Mouse (Mus musculus): ENCODE data around the gene Gal3st2c. TPM values are rescaled to one million over a fixed set of nuclear protein-coding genes. Genes with fewer than 3 reads are reported as not detected.
"Not testable (repeated sequence)": the region's sequence is repeated elsewhere in the genome, so short reads cannot be mapped to it uniquely, and the experiment has no call there.

Gal3st2c gene
- total RNA-seq, 2 experiments from 2014 or later = 0.05 TPM

- DNase-seq (ENCODE audit: low spot score in 2 of 2) = no peak
Measured at GRCm38 (mm10) chr1:94045559-94045958, 55.2 kb downstream of the Gal3st2c start.

- DNase-seq (ENCODE audit: low spot score in 2 of 2) = no peak
Measured at GRCm38 (mm10) chr1:94046544-94046943, 56.2 kb downstream of the Gal3st2c start.

DNA sequence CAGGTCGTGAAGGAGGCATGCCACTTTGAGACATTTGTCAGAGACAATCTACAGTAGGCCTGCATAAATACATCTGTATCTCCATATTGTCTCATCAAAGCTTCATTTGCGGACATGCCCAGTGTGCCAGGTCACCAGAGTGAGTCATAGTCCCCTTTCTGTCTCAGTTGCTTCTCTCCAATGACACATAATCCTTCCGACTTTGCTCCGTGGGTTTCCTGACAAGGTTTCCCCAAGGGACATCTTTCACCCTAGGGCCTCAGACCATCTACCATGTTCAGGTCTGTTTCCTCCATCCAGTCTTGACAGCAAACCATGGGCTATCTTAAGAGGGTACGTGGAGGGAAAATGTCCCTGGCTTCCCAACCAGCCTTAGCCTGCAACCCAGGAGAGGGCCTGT, 60.8 kb downstream of the Gal3st2c start:
- DNase-seq (ENCODE audit: low spot score in 2 of 2) = no peak

DNA sequence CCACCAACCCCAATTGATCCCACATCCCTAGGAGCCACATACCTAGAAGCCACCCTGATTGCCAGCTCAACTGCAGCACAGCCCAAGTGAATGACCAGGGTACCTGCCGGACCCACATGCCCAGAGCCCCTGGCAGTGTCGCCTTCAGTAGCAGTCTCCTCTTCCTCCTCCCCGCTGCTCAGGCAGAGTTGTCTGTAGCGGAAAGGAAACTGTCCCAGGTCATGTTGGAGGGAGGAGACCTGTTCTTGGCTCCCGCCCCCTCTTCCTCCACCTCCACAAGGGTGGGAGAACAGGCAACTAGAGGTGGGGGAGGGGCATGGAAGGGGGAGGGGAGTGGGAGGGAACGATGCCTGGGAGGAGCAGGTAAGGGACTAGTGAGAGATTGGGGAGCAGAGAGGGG, 62.1 kb downstream of the Gal3st2c start, which contains the start of gene Pdcd1:
Gene Pdcd1 (minus strand): TSS at position 181 of the 400 bp plus-strand sequence.
- DNase-seq (ENCODE audit: low spot score in 2 of 2) = no peak

DNA sequence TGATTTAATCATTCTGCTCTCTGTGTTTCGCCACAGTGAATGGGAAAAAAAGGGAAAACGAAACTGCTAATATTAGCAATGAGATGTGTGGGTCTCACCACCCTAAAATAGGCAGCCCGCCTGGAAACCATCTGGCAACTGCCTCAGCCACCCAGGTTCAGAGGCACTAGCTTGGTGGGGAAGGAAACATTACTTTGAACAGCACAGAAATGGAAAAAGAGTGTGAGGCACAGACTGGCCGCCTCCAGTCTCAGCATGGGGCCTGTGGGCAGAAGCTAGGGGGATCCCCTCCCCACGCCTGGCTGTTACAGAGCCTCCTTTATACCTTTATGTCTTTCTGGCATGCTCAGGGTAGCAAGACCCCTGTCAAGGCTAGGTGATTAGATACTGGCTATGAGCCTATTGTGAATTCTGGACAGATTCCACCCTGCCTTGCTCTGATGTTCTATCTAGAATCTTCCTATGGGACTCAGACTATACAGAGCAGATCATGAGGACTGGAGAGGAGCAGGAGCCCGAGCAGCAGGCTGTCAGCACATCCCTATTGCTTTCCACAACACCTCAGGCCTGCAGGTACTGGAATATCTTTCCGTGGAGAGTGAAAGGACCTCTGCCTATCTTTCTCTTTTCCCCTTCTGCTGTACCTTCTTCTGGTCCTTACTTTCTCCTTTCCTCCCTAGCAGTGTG, 63.4 kb downstream of the Gal3st2c start:
- peak; percentile 57 to 79 for DNase-seq (ENCODE audit: low spot score in 2 of 2)

DNA sequence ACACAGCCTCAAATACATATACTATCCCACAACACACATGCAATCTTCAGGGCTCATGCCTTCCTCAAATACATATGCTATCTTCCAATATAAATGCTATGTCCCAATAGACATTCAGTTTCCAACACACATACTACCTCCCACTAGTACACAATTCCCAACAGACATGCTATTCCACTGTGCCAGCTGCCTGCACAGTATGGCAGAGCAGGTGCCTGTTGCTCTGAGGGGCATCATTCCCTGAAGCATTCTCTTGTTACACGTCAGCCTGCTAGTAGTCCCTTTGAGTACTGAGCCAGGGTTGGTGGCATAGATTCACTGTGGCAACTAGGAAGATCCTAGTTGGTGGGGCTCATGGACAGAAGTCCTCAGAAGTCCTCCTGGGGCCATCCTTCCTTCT, 64.2 kb downstream of the Gal3st2c start:
- peak in 1 of 2 experiments; percentile 46 for DNase-seq (ENCODE audit: low spot score in 2 of 2)

DNA sequence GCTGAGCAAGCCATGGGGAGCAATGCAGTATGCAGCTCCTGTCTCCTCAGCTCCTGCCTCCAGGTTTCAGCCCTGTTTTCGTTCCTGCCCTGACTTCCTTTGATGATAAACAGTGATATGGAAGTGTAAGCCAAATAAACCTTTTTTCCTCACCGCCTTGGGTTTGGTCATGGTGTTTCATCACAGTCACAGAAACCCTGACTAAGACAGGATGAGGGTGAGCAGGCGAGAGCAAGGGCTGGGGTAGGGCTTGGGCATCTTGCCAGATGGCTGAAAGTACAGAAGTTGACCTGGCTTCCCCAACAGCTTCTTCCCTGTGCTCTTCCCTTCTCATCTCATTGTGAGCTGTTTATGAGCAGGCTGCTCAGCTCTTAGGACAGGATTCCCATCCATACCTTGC, 65.7 kb downstream of the Gal3st2c start:
- DNase-seq (ENCODE audit: low spot score in 2 of 2) = no peak

DNA sequence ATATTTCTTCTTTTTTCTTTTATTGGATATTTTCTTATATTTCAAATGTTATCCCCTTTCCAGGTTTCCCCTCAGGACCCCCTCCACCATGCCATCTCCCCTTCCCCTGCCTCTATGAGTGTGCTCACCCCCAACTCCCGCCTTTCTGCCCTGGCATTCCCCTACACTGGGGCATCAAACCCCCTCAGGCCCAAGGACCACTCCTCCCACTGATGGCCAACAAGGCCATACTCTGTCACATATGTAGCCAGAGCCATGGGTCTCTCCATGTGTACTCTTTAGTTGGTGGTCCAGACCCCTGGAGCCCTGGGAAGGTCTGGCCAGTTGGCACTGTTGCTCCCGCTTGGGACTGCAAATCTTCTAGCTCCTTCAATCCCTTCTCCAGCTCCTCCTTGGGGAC, 67.1 kb downstream of the Gal3st2c start:
- no peak for DNase-seq (ENCODE audit: low spot score in 2 of 2)

- DNase-seq (ENCODE audit: low spot score in 2 of 2) = not testable (repeated sequence)
Measured at GRCm38 (mm10) chr1:94058281-94058680, 68.0 kb downstream of the Gal3st2c start.

Other genes starting within 250 kb of the Gal3st2c start
- 10 to 100 TPM; 68.8 to 72.9 TPM for gene Atg4b, start 239.0 kb upstream of the Gal3st2c start, total RNA-seq (2021)
- gene Thap4, start 235.6 kb upstream of the Gal3st2c start, total RNA-seq (2021) = 10 to 100 TPM; 30.9 to 31.7 TPM
- gene Dtymk, start 188.6 kb upstream of the Gal3st2c start, total RNA-seq (2021) = 10 to 100 TPM; 56.8 to 64.0 TPM
- gene Ing5, start 186.5 kb upstream of the Gal3st2c start, total RNA-seq (2021) = 10 to 100 TPM in 1 of 2 experiments, 1 to 10 TPM in 1; 9.0 to 11.1 TPM
- 10 to 100 TPM; 16.5 to 16.6 TPM for gene D2hgdh, start 165.6 kb upstream of the Gal3st2c start, total RNA-seq (2021)
- under 1 TPM in 1 of 2 experiments, not detected in 1; 0.78 TPM for gene Gal3st2, start 129.2 kb upstream of the Gal3st2c start, total RNA-seq (2021)
- gene Gal3st2b, start 72.2 kb upstream of the Gal3st2c start, total RNA-seq (2021) = under 1 TPM; 0.30 to 0.60 TPM
- 10 to 100 TPM; 22.6 to 25.3 TPM for gene Neu4, start 29.9 kb downstream of the Gal3st2c start, total RNA-seq (2021)
- gene Pdcd1, start 62.0 kb downstream of the Gal3st2c start, total RNA-seq (2021) = not detected